8 mouse cellular contexts compared by ENCODE assay signal in the genomic region with DNA sequence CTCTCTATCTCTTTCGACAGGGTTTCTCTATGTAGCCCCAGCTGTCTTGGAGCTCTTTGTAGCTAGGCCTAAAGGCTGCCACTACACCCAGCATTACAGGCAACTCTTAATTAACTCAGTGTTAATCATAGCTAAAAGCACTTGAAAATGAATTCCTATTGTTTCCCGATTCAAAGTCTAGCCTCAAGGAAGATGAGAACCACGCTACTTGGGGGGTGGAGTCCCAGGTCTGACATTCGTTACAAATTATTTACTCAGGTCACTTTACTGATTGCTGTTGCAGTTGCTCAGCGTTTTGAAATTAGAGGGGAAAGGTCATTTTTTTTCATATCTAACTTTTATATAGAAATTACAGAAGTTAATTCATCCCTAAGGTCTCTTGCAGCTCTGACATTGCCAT. TPM values are rescaled to one million over a fixed set of nuclear protein-coding genes. Genes with fewer than 3 reads are reported as not detected.
DNase-seq lines count a peak whose midpoint lies in the region; ATAC-seq and TF ChIP-seq lines count a peak whose summit lies in the region.

No protein-coding gene starts in this region.

- 40% methylated on average over 5 of the region's 5 CpGs for WGBS in heart, embryonic 10.5 days
- 40% methylated on average over 5 of the region's 5 CpGs for whole genome bisulfite sequencing in hindbrain, embryonic 14.5 days
- WGBS in macrophage (ENCODE audit: missing documents) = 19% methylated on average over 5 of the region's 5 CpGs

- H3K9ac ChIP-seq in hindbrain, embryonic 14.5 days = peak overlapping the region; percentile 92

- H3K27me3 ChIP-seq in heart, embryonic 10.5 days (ENCODE audit: insufficient read depth, poor library complexity, severe bottlenecking) = no peaks in the 10 kb centered on the region
- H3K27me3 ChIP-seq in G1E (ENCODE audit: insufficient read depth, low read length) = no peaks in the 10 kb centered on the region
- H3K27me3 ChIP-seq in hindbrain, embryonic 14.5 days (ENCODE audit: control insufficient read depth, insufficient read depth, low read length) = no peaks in the 10 kb centered on the region

- peaks cover 42% of the 10 kb centered on the region for H3K79me2 ChIP-seq in macrophage (ENCODE audit: inconsistent target)

- no peak for ATAC-seq in G1E (ENCODE audit: extremely low read depth, insufficient number of reproducible peaks, low FRiP score, poor library complexity, severe bottlenecking)
- no peak for ATAC-seq in hindbrain, embryonic 14.5 days (ENCODE audit: low FRiP score)
- ATAC-seq in inflammation-experienced regulatory T-cells, adult 6 months = no peak

- no peak for DNase-seq in heart, embryonic 10.5 days (ENCODE audit: low spot score)
- no peak for DNase-seq in heart, adult 8-10 months (ENCODE audit: low spot score)
- no peak for DNase-seq in G1E (ENCODE audit: low spot score)
- DNase-seq in hindbrain, embryonic 14.5 days (ENCODE audit: low spot score) = no peak
- DNase-seq in right cerebral cortex, postnatal 36 days (ENCODE audit: low spot score in 2 of 2) = no peak
- no peak for DNase-seq in spleen, postnatal 36 days (ENCODE audit: low spot score in 2 of 2)

- peak overlapping the region; percentile 98 for H3K4me3 ChIP-seq in heart, embryonic 10.5 days
- H3K4me3 ChIP-seq in G1E (ENCODE audit: low read depth, low read length) = peak overlapping the region; percentile 83
- H3K4me3 ChIP-seq in hindbrain, embryonic 14.5 days (replicated peaks; ENCODE audit: low read length) = peak overlapping the region; percentile 86
- H3K4me3 ChIP-seq in macrophage (ENCODE audit: inconsistent target) = peak overlapping the region; percentile 87

- H3K4me1 ChIP-seq in heart, embryonic 10.5 days = peaks cover 24% of the 10 kb centered on the region; the same call in 1 of the 2 replicates
- peaks cover 53% of the 10 kb centered on the region for H3K4me1 ChIP-seq in G1E (ENCODE audit: insufficient read depth, low read depth, low read length)
- H3K4me1 ChIP-seq in hindbrain, embryonic 14.5 days (replicated peaks; ENCODE audit: control insufficient read depth, insufficient read depth, low read length) = peaks cover 22% of the 10 kb centered on the region

- TF ChIP-seq CTCF in G1E (IDR thresholded peaks at IDR 0.05; ENCODE audit: low read depth, low read length) = no peak

- H3K36me3 ChIP-seq in heart, embryonic 10.5 days = peaks cover 41% of the 10 kb centered on the region
- peaks cover 55% of the 10 kb centered on the region for H3K36me3 ChIP-seq in G1E (replicated peaks)
- peaks cover 31% of the 10 kb centered on the region for H3K36me3 ChIP-seq in hindbrain, embryonic 14.5 days (replicated peaks; ENCODE audit: control insufficient read depth, insufficient read depth)
- H3K36me3 ChIP-seq in macrophage (ENCODE audit: inconsistent target) = peaks cover 23% of the 10 kb centered on the region

- H3K4me2 ChIP-seq in hindbrain, embryonic 14.5 days (replicated peaks) = peak overlapping the region; percentile 89

- H3K27ac ChIP-seq in heart, embryonic 10.5 days = peak overlapping the region; percentile 93
- no peak overlapping the region for H3K27ac ChIP-seq in hindbrain, embryonic 14.5 days
- H3K27ac ChIP-seq in macrophage = no peak overlapping the region

- no peaks in the 10 kb centered on the region for H3K9me3 ChIP-seq in heart, embryonic 10.5 days
- no peaks in the 10 kb centered on the region for H3K9me3 ChIP-seq in G1E (replicated peaks)
- no peaks in the 10 kb centered on the region for H3K9me3 ChIP-seq in hindbrain, embryonic 14.5 days (ENCODE audit: control insufficient read depth, low read length)

RNA-seq across cellular contexts. Expression of gene Timm9, which starts 0.9 kb away (rescaled TPM):
- polyA plus RNA-seq in heart, embryonic 10.5 days (2016; fragmentation: Nextera tagmentation; extraction: Ambion mirVana) = 106 and 107 TPM in 2 replicates
- 10 to 100 TPM; 26.9 to 32.8 (median 28.3) TPM for total RNA-seq in heart, adult 8-10 months (2022)
- 106 and 135 TPM in 2 replicates for total RNA-seq in G1E (2014; fragmentation: Nextera tagmentation)
- 123 and 131 TPM in 2 replicates for total RNA-seq in G1E (2017)
- polyA plus RNA-seq in G1E (2012) = 24.6 and 41.9 TPM in 2 replicates
- 114 and 116 TPM in 2 replicates for polyA plus RNA-seq in hindbrain, embryonic 14.5 days (2014; fragmentation: Nextera tagmentation; extraction: Ambion mirVana)
- total RNA-seq in macrophage (2018; cell fraction: chromatin; rRNA removed) = 10 to 100 TPM in 24 of 26 experiments, 1 to 10 TPM in 2; 5.0 to 63.1 (median 24.0) TPM
- 10 to 100 TPM in 20 of 26 experiments, 1 to 10 TPM in 6; 5.1 to 19.3 (median 12.3) TPM for total RNA-seq in macrophage (2018; cell fraction: cytosol; rRNA removed)
- 10 to 100 TPM in 24 of 26 experiments, 1 to 10 TPM in 2; 8.4 to 72.5 (median 20.2) TPM for total RNA-seq in macrophage (2018; cell fraction: nucleus; rRNA removed)
- 9.7 to 30.7 TPM (median 14.3 TPM) in 3 replicates for polyA plus RNA-seq in macrophage (2018)
- polyA plus RNA-seq in inflammation-experienced regulatory T-cells, adult 6 months (2017; shearing (Covaris generic)) = 10 to 100 TPM; 30.4 to 48.3 (median 38.9) TPM

RNA-seq across cellular contexts. Expression of gene 2700049A03Rik, which starts 1.1 kb away (rescaled TPM):
- 10.1 and 13.1 TPM in 2 replicates for polyA plus RNA-seq in heart, embryonic 10.5 days (2016; fragmentation: Nextera tagmentation; extraction: Ambion mirVana)
- 1 to 10 TPM; 2.8 to 3.7 (median 3.5) TPM for total RNA-seq in heart, adult 8-10 months (2022)
- total RNA-seq in G1E (2014; fragmentation: Nextera tagmentation) (43.6 and 52.9 TPM in 2 replicates), G1E (2017) (23.8 and 26.7 TPM in 2 replicates)
- polyA plus RNA-seq in G1E (2012) (0.86 and 1.4 TPM in 2 replicates), macrophage (2018) (2.9 to 3.8 TPM (median 3.0 TPM) in 3 replicates)
- 11.1 and 13.9 TPM in 2 replicates for polyA plus RNA-seq in hindbrain, embryonic 14.5 days (2014; fragmentation: Nextera tagmentation; extraction: Ambion mirVana)
- 10 to 100 TPM in 18 of 26 experiments, 1 to 10 TPM in 8; 3.2 to 32.9 (median 15.5) TPM for total RNA-seq in macrophage (2018; cell fraction: chromatin; rRNA removed)
- 1 to 10 TPM; 1.4 to 5.4 (median 3.0) TPM for total RNA-seq in macrophage (2018; cell fraction: cytosol; rRNA removed)
- 10 to 100 TPM in 8 of 26 experiments, 1 to 10 TPM in 18; 1.9 to 20.1 (median 6.6) TPM for total RNA-seq in macrophage (2018; cell fraction: nucleus; rRNA removed)
- polyA plus RNA-seq in inflammation-experienced regulatory T-cells, adult 6 months (2017; shearing (Covaris generic)) = 10 to 100 TPM in 2 of 3 experiments, 1 to 10 TPM in 1; 8.3 to 13.9 (median 11.3) TPM

RNA-seq across cellular contexts. Expression of gene Tomm20l, which starts 24.4 kb away (rescaled TPM):
- polyA plus RNA-seq in heart, embryonic 10.5 days (2016; fragmentation: Nextera tagmentation; extraction: Ambion mirVana) = 0.26 and 0.64 TPM in 2 replicates
- total RNA-seq in heart, adult 8-10 months (2022) = 1 to 10 TPM; 1.0 to 1.8 (median 1.5) TPM
- total RNA-seq in G1E (2014; fragmentation: Nextera tagmentation) (not detected in 2 replicates), G1E (2017) (not detected in 2 replicates)
- polyA plus RNA-seq in G1E (2012) (not detected in 2 replicates), macrophage (2018) (not detected in 3 replicates)
- polyA plus RNA-seq in hindbrain, embryonic 14.5 days (2014; fragmentation: Nextera tagmentation; extraction: Ambion mirVana) = not detected in 2 replicates
- total RNA-seq in macrophage (2018; cell fraction: chromatin; rRNA removed) = not detected
- total RNA-seq in macrophage (2018; cell fraction: cytosol; rRNA removed) = not detected
- not detected for total RNA-seq in macrophage (2018; cell fraction: nucleus; rRNA removed)
- not detected for polyA plus RNA-seq in inflammation-experienced regulatory T-cells, adult 6 months (2017; shearing (Covaris generic))
